Mouse (Mus musculus) left cerebral cortex, adult 2 months (tissue): ENCODE measurements at regions not wholly inside any gene's neighbourhood (a gene's known extent, or its start where the extent isn't known, plus 50 kb on each side); places are given as distances from the start of the nearest gene placed in this dataset.

Experiments used
- DNase-seq, 2 experiments: peaks; one replicate each; pipeline ENCODE4 v3.0.0; 2021 to 2022; ENCODE audit warnings: low spot score in 2 of 2, mixed read lengths in 1 of 2; ENCODE audit errors: extremely low spot score in 1 of 2
- H3K27ac ChIP-seq: fragments of 200-600 bp; 2 replicates; pipeline ENCODE4 v1.8.1; 2022
- H3K4me3 ChIP-seq: fragments of 200-600 bp; 2 replicates; pipeline ENCODE4 v1.8.1; 2022
- CTCF ChIP-seq: fragments of 200-600 bp; IDR thresholded peaks from 2 replicates; pipeline ENCODE4 v1.8.1; 2022; ENCODE audit warnings: antibody characterized with exemption, mild to moderate bottlenecking, moderate library complexity
- intact Hi-C: fragments of 180-260 bp; cut with DNase I; formaldehyde crosslinking; loops from one replicate; pipeline ENCODE4 v1.15.1; 2025

GRCm38 (mm10) chr19:27694478-27694877 lies 264.9 kb upstream of the Pum3 start:
- TF ChIP-seq CTCF = no peak
- H3K27ac ChIP-seq = no peak overlapping the region
- intact Hi-C loops = loop anchor here (1.0 to 10.0 kb wide), 3 partner anchors 136 to 320 kb away; partner anchors contain the start of gene Rfx3
- peak in 1 of 2 experiments; percentile 31 for DNase-seq
- no peak overlapping the region for H3K4me3 ChIP-seq

GRCm38 (mm10) chr19:27693706-27694105 lies 264.1 kb upstream of the Pum3 start:
- DNase-seq = no peak
- intact Hi-C loops = loop anchor here (1.0 to 10.0 kb wide), 3 partner anchors 135 to 321 kb away; partner anchors contain the start of gene Rfx3
- TF ChIP-seq CTCF = peak; percentile 28
- Histone ChIP-seq H3K27ac (no peak overlapping the region), H3K4me3 (no peak overlapping the region)

DNA sequence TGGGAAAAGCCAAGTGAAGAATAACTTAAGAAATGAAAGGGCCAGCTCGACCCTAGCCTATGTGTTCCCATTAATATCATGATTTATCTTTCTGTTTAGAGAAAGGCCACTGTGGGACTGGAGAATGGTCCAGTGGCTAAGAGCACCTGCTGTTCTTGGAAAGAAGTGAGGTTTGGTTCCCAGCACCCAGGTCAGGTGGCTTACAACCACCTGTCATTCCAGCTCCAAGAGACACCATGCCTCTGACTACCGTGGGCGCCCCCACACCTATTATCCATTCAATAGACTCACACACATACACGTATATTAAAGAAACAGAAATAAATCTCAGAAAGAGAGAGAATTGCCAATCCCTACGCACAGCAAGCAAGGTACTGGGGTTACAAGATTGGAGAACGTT lies 263.3 kb upstream of the Pum3 start:
- no peak overlapping the region for H3K4me3 ChIP-seq
- intact Hi-C loops = loop anchor here (5.0 to 10.0 kb wide), 2 partner anchors 231 to 322 kb away; partner anchors contain the start of gene Rfx3
- no peak for DNase-seq
- no peak for TF ChIP-seq CTCF
- H3K27ac ChIP-seq = no peak overlapping the region

- intact Hi-C loops = loop anchor here (10.0 kb wide), 1 partner anchor 1081 kb away; no protein-coding TSS in a partner anchor
- DNase-seq = no peak
- Histone ChIP-seq H3K27ac (no peak overlapping the region), H3K4me3 (no peak overlapping the region)
- peak; percentile 35 for TF ChIP-seq CTCF
Measured at GRCm38 (mm10) chr19:27683426-27683825, 253.8 kb upstream of the Pum3 start.

DNA sequence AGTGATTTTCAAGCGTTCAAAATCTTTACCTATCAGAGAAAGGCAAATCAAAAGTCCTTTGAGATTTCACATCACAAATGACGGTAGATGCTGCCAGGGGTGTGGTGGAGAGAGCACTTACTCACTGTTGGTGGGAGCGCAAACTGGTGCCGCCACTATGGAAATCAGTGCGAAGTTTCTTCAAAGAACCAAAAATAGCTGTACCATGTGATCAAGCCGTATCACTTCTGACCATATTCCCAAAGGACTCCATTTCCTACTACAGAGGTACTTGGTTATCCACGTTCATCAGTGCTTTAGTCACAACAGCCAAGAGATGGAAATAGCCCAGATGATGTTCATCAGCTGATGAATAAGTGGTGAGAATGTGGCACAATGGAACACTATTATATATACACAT lies 249.8 kb upstream of the Pum3 start:
- Histone ChIP-seq H3K4me3 (no peak overlapping the region), H3K27ac (no peak overlapping the region)
- no peak for DNase-seq
- no peak for TF ChIP-seq CTCF
- intact Hi-C loops = no loop called here

DNA sequence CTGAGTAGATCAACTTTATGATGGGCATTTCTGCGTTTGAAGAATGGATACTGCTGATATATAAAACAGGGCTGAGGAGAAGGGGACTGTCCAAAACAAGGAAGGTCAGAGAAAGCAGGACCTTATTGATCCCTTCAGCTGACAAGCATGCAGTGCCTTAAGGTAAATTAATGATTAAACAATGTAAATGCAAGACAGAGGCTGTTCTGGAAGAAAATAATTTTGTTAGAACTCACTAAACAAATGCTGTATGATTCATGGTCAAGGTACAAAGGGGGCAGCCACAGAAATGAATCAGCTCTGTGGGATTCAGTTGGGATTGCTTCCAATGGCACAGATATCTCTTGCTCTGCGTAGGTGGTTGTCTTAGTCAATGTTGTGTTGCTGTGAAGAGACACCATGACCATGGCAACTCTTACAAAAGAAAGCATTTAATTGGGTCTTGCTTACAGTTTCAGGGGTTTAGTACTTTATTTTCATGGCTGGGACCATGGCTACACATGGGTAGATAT lies 243.1 kb upstream of the Pum3 start:
- TF ChIP-seq CTCF = no peak
- DNase-seq = peak in 1 of 2 experiments; percentile 11
- intact Hi-C loops = no loop called here

GRCm38 (mm10) chr19:27663296-27663695 lies 233.7 kb upstream of the Pum3 start:
- no peak overlapping the region for H3K27ac ChIP-seq

More for the DNA sequence above, 243.1 kb upstream of the Pum3 start:
- Histone ChIP-seq H3K4me3 (no peak overlapping the region), H3K27ac (no peak overlapping the region)

DNA sequence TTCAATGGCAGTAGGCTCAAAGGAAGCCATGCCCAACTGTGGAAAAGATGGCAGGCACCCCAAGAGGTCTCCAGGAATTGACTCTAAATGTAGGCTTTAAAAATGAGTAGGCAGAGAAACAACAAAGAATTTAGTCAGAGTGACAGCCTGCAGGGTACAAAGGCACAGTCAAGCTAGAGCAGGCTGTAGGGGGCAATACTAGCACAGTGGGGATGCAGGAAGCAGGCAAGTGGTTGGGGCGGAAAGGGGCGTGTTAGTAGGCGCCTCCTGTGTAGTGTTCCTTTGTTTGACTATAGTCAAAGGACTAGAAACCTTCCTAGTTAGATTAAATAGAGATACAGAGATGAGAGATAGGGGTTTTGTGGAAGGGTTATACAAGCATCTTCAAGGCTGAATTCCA lies 211.4 kb upstream of the Pum3 start:
- H3K4me3 ChIP-seq = no peak overlapping the region
- DNase-seq = no peak
- no peak overlapping the region for H3K27ac ChIP-seq
- intact Hi-C loops = no loop called here
- no peak for TF ChIP-seq CTCF

More at GRCm38 (mm10) chr19:27663296-27663695, 233.7 kb upstream of the Pum3 start:
- DNase-seq = no peak
- H3K4me3 ChIP-seq = no peak overlapping the region
- TF ChIP-seq CTCF = no peak
- intact Hi-C loops = no loop called here

- no peak for TF ChIP-seq CTCF
- H3K27ac ChIP-seq = no peak overlapping the region
- DNase-seq = no peak
- intact Hi-C loops = no loop called here
- no peak overlapping the region for H3K4me3 ChIP-seq
Measured at GRCm38 (mm10) chr19:27633105-27633504, 203.5 kb upstream of the Pum3 start.

- intact Hi-C loops = no loop called here
- DNase-seq = no peak
- Histone ChIP-seq H3K27ac (no peak overlapping the region), H3K4me3 (no peak overlapping the region)
- TF ChIP-seq CTCF = no peak
Measured at GRCm38 (mm10) chr19:27627626-27628025, 198.0 kb upstream of the Pum3 start.

DNA sequence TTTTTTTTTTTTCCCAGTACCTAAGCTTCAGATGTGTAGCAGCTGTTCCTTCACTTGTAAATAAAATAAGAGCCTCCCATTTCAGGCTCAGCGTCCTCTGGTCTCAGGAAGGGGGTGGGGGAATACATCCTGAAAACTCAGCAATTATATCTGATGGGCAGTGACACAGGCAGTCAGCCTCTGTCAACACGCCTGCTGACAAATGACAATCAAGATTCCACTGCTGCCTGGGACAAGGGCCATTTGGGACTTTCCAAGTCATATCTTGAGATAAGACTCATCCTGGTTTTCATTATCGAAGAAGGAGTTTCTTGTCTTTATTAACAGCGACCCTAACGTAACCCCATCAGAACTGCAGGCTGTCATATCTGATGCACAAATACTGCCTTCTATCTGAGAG lies 187.9 kb upstream of the Pum3 start:
- Histone ChIP-seq H3K27ac (no peak overlapping the region), H3K4me3 (no peak overlapping the region)
- TF ChIP-seq CTCF = no peak
- intact Hi-C loops = no loop called here
- DNase-seq = no peak

DNA sequence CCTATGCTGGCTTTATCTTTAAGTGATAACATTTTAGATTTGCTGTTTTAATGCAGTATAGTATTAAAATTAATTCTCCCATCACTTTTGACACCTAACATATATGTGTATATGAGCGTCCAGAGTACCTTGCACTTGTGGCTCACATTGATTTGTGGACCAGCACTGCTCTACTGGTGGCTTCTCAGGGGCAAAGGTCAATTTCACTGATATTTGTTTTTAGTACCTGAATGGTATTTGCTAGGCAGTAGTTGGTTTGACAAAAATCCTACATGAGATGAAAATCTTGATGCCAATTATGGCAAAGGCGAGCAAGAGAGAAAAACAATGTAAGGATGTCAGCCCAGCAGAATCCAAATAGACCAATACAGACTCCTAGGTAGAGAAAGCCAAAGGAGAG lies 177.3 kb upstream of the Pum3 start:
- Histone ChIP-seq H3K4me3 (no peak overlapping the region), H3K27ac (no peak overlapping the region)
- DNase-seq = no peak
- intact Hi-C loops = no loop called here
- no peak for TF ChIP-seq CTCF

- Histone ChIP-seq H3K4me3 (no peak overlapping the region), H3K27ac (no peak overlapping the region)
- DNase-seq = no peak
- no peak for TF ChIP-seq CTCF
- intact Hi-C loops = no loop called here
Measured at GRCm38 (mm10) chr19:27603296-27603695, 173.7 kb upstream of the Pum3 start.
